Mouse (Mus musculus) testis, adult 10 weeks (tissue): ENCODE measurements around the gene Lrp6. TPM values are rescaled to one million over a fixed set of nuclear protein-coding genes. Genes with fewer than 3 reads are reported as not detected.

Experiments used
- polyA plus RNA-seq: library from polyadenylated mRNA; stranded (reverse); fragments of 350-450 nt; fragmentation: Illumina TruSeq; extraction: RNeasy Lipid Tissue Mini Kit (QIAGEN cat#74804); gene quantifications from one replicate; pipeline ENCODE4 v1.2.3, GENCODE M21; 2014; ENCODE audit warnings: low read depth, low replicate concordance

Lrp6 gene
- 12.9 TPM for polyA plus RNA-seq

DNA sequence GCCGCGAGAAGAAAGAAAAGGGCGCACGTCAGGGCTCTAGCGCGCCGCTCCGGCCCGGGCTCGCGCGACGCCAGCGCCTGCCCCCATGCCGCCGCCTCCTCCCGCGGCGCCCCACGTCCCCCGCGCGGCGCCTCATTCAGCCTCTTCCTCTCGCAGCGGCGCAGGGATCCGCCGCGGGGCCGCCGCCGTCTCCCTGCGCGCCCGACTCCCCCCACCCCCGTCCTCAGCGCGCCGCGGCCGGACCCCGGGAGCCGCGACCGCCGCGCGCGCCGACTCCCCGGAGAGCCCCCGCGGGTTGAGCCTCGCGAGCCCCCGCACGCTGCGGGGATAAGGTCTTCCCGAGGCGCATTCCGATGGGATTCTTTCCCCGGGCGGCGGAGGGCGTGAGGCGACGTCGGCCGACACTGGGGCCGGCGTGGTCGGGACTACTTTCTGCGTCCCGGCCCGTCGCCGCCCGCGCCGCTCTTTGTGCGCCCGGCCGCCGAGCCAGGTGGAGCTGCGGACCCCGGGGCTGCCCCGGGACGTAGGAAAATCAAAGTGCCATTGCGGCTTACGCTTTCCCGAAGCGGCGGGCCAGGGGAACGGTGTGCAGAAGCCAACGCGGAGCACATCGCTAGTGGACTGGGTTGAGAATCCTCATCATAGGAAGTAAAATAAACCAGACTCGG lies at the start of gene Lrp6:
Gene Lrp6 (minus strand): TSS at position 148 of the 668 bp plus-strand sequence.

Other genes starting within 250 kb of the Lrp6 start
- 282 TPM for gene Bcl2l14, start 170.6 kb downstream of the Lrp6 start, polyA plus RNA-seq
- gene Mansc1, start 65.5 kb upstream of the Lrp6 start, polyA plus RNA-seq = 0.20 TPM
- 1.8 TPM for gene Borcs5, start 72.5 kb upstream of the Lrp6 start, polyA plus RNA-seq
- gene Dusp16, start 225.7 kb upstream of the Lrp6 start, polyA plus RNA-seq = 37.1 TPM